Comparison of ENCODE assay signal across 16 mouse cellular contexts in the genomic region with DNA sequence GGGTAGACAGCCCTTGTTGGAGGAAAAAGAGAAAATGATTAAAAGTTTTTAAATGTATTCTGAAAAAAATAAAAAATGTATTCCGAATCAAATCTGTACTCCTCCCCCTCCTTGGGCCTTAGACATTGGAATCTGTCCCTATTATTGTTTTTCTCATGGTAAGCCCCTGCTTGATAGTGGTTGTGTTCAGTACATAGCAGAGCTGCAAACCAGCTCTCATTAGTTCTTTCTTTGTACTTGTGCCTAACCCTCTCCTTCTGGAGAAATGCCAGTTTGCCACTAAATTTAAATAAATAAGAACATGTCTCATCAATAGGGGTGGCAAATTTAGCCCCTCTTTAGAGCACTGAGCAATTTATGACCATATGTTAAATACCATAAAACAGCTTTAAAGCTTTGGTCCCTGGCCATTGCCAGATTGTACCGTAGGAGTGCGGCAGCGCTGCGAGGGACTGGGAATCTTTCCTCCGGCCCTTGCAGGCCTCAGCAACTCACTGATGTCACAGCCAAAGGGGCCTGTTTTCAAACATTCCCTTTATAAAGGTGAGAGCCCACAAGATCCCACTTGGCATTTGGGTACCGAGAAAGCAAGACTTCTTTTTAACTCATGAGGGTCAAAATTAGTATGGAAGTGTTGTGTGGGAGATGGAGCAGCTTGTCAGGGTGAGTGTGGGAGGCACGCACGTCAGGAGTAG. TPM values are rescaled to one million over a fixed set of nuclear protein-coding genes. Genes with fewer than 3 reads are reported as not detected.
DNase-seq lines count a peak whose midpoint lies in the region; ATAC-seq and TF ChIP-seq lines count a peak whose summit lies in the region.
"Had no signal": no experiment of that assay in that cellular context is flagged by ENCODE, and none has a peak within 500 bp of the region (broad histone marks: within the 10 kb centered on the region; RNA-seq: fewer than 3 reads in every experiment).

No protein-coding gene starts in this region.

- WGBS in lung, embryonic 14.5 days: 65% methylated on average over 9 of the region's 9 CpGs
- 90% methylated on average over 9 of the region's 9 CpGs for whole genome bisulfite sequencing in lung, adult 2 months

- no peaks in the 10 kb centered on the region for H3K27me3 ChIP-seq in lung, embryonic 14.5 days (ENCODE audit: insufficient read depth, low read length)
- H3K27me3 ChIP-seq: hindbrain, embryonic 13.5 days; limb, embryonic 13.5 days; lung, embryonic 15.5 days had no signal

- H3K27ac ChIP-seq in lung, embryonic 14.5 days (ENCODE audit: low read depth): no peak overlapping the region
- H3K27ac ChIP-seq: embryonic facial prominence, embryonic 10.5 days; hindbrain, embryonic 13.5 days; limb, embryonic 13.5 days; lung, embryonic 15.5 days; midbrain, embryonic 10.5 days had no signal

- TF ChIP-seq CTCF in lung, embryonic 14.5 days (IDR thresholded peaks at IDR 0.05; ENCODE audit: low read depth): no peak
- TF ChIP-seq CTCF in lung, adult 2 months (IDR thresholded peaks at IDR 0.05; ENCODE audit: insufficient read depth, low read length): no peak

- intact Hi-C loops in left cerebral cortex, postnatal 36 days (cut with DNase I): loop anchor here (5.0 kb wide), 1 partner anchor 387 kb away; a partner anchor contains a TSS

- DNase-seq in lung, embryonic 14.5 days: peak; percentile 16
- DNase-seq in lung, adult 2 months: no peak
- peak; percentile 81 for DNase-seq in layer of hippocampus, adult 9-11 months
- peak; percentile 66 to 75 for DNase-seq in left cerebral cortex, postnatal 36 days (ENCODE audit: low spot score in 2 of 2)
- DNase-seq in telencephalon, adult 2 months (ENCODE audit: low read depth, low spot score): peak; percentile 85
- DNase-seq in adrenal gland, postnatal 25 days: no peak
- DNase-seq in urinary bladder, postnatal 10 days (ENCODE audit: low spot score): no peak
- DNase-seq: gastrocnemius, postnatal 25 days; kidney, adult 11 months had no signal

- H3K4me3 ChIP-seq in lung, embryonic 14.5 days (ENCODE audit: low read depth, low read length): no peak overlapping the region
- H3K4me3 ChIP-seq in lung, adult 2 months (replicated peaks; ENCODE audit: extremely low read depth, low read depth, low read length): no peak overlapping the region
- H3K4me3 ChIP-seq: embryonic facial prominence, embryonic 10.5 days; hindbrain, embryonic 13.5 days; limb, embryonic 13.5 days; lung, embryonic 15.5 days; midbrain, embryonic 10.5 days had no signal

- ATAC-seq in lung, embryonic 14.5 days (ENCODE audit: insufficient read depth): no peak
- no peak for ATAC-seq in cerebellum, adult (ENCODE audit: insufficient number of reproducible peaks, low FRiP score, low TSS enrichment)
- ATAC-seq: activated CD4-positive, CD25-positive, alpha-beta regulatory T cell, adult 4 months had no signal

- no peak overlapping the region for H3K4me2 ChIP-seq in lung, embryonic 14.5 days
- H3K4me2 ChIP-seq: hindbrain, embryonic 13.5 days; limb, embryonic 13.5 days; lung, embryonic 15.5 days had no signal

- H3K9me3 ChIP-seq in lung, embryonic 14.5 days (ENCODE audit: low read depth, low read length): no peaks in the 10 kb centered on the region
- H3K9me3 ChIP-seq: embryonic facial prominence, embryonic 10.5 days; hindbrain, embryonic 13.5 days; limb, embryonic 13.5 days; lung, embryonic 15.5 days; midbrain, embryonic 10.5 days had no signal

- no peak overlapping the region for H3K9ac ChIP-seq in lung, embryonic 14.5 days
- H3K9ac ChIP-seq: hindbrain, embryonic 13.5 days; limb, embryonic 13.5 days; lung, embryonic 15.5 days had no signal

- no peak for TF ChIP-seq POLR2A in lung, adult 2 months (IDR thresholded peaks at IDR 0.05; ENCODE audit: borderline replicate concordance, extremely low read depth, low read depth, low read length)

- no peaks in the 10 kb centered on the region for H3K36me3 ChIP-seq in lung, embryonic 14.5 days (ENCODE audit: insufficient read depth)
- H3K36me3 ChIP-seq: embryonic facial prominence, embryonic 10.5 days; hindbrain, embryonic 13.5 days; limb, embryonic 13.5 days; lung, embryonic 15.5 days; midbrain, embryonic 10.5 days had no signal

- H3K4me1 ChIP-seq in lung, embryonic 14.5 days (ENCODE audit: insufficient read depth): no peaks in the 10 kb centered on the region
- no peaks in the 10 kb centered on the region for H3K4me1 ChIP-seq in lung, adult 2 months (ENCODE audit: control insufficient read depth, insufficient read depth, low read length)
- H3K4me1 ChIP-seq: hindbrain, embryonic 13.5 days; lung, embryonic 15.5 days had no signal

RNA-seq across cellular contexts. Expression of a gene that starts 52.9 kb away (rescaled TPM):
- polyA plus RNA-seq in lung, embryonic 14.5 days (2014; fragmentation: Nextera tagmentation; extraction: Ambion mirVana): 39.2 and 43.9 TPM in 2 replicates
- 19.6 and 23.6 TPM in 2 replicates for polyA plus RNA-seq in lung, adult 2 months (2012; rRNA removed)
- 10 to 100 TPM; 37.5 to 48.5 TPM for total RNA-seq in left cerebral cortex, postnatal 36 days (2021)
- total RNA-seq in adrenal gland, postnatal 25 days (2021): 138 and 152 TPM in 2 replicates

RNA-seq across cellular contexts. Expression of a gene that starts 53.0 kb away (rescaled TPM):
- 2.7 and 3.5 TPM in 2 replicates for polyA plus RNA-seq in lung, embryonic 14.5 days (2014; fragmentation: Nextera tagmentation; extraction: Ambion mirVana)
- 3.2 and 4.1 TPM in 2 replicates for polyA plus RNA-seq in lung, adult 2 months (2012; rRNA removed)
- 1 to 10 TPM; 3.0 to 3.4 TPM for total RNA-seq in left cerebral cortex, postnatal 36 days (2021)
- total RNA-seq in adrenal gland, postnatal 25 days (2021): 13.8 and 17.7 TPM in 2 replicates

Comparison
In these comparisons a context has a peak if more than half of its experiments do, and no peak if none do; other contexts are left out.
1. DNase-seq: peak in lung, embryonic 14.5 days (single experiment), layer of hippocampus, adult 9-11 months (single experiment), left cerebral cortex, postnatal 36 days (2 of 2) and telencephalon, adult 2 months (single experiment); none in lung, adult 2 months (single experiment), adrenal gland, postnatal 25 days (single experiment) and urinary bladder, postnatal 10 days (single experiment).